Mouse (Mus musculus) lung, embryonic 16.5 days (tissue): ENCODE data around the gene Grik5. TPM values are rescaled to one million over a fixed set of nuclear protein-coding genes. Genes with fewer than 3 reads are reported as not detected.

Experiments
- ATAC-seq: fragments of 200-750 bp; cut with Nextera tagmentation; 2 replicates; pipeline ENCODE4 v1.8.0; 2017; ENCODE audit warnings: low read depth, mild to moderate bottlenecking, moderate library complexity
- H3K27ac ChIP-seq: fragments of 300-500 bp; sonication (generic); 2 replicates; pipeline ENCODE4 v1.5.1; 2014; ENCODE audit warnings: mild to moderate bottlenecking, control low read depth, low read length
- H3K27me3 ChIP-seq: fragments of 300-500 bp; sonication (generic); 2 replicates; pipeline ENCODE4 v1.6.1; 2014; ENCODE audit warnings: low read depth, low read length, mixed read lengths; ENCODE audit not compliant: control insufficient read depth, insufficient read depth
- H3K36me3 ChIP-seq: fragments of 300-500 bp; sonication (generic); 2 replicates; pipeline ENCODE4 v1.6.1; 2014; ENCODE audit warnings: low read length; ENCODE audit not compliant: control insufficient read depth, insufficient read depth
- H3K4me1 ChIP-seq: fragments of 300-500 bp; sonication (generic); replicated peaks from 2 replicates; pipeline ENCODE4 v1.6.1; 2014; ENCODE audit warnings: low read length, mixed read lengths; ENCODE audit not compliant: control insufficient read depth, insufficient read depth
- H3K4me2 ChIP-seq: fragments of 300-500 bp; sonication (generic); 2 replicates; pipeline ENCODE4 v1.6.1; 2014; ENCODE audit warnings: low read depth, low read length, control low read depth
- H3K4me3 ChIP-seq: fragments of 300-500 bp; sonication (generic); 2 replicates; pipeline ENCODE4 v1.5.1; 2014; ENCODE audit warnings: mild to moderate bottlenecking, low read length, control low read depth
- H3K9ac ChIP-seq: fragments of 300-500 bp; sonication (generic); 2 replicates; pipeline ENCODE4 v1.6.1; 2014; ENCODE audit warnings: low read length, control low read depth
- H3K9me3 ChIP-seq: fragments of 300-500 bp; sonication (generic); 2 replicates; pipeline ENCODE4 v1.6.1; 2016; ENCODE audit warnings: low read length; ENCODE audit not compliant: control insufficient read depth
- WGBS: fragments of 180-500 bp; shearing (Covaris S2); extraction: QIAGEN DNeasy Blood & Tissue Kit; methylation state at CpG from one replicate; pipeline ENCODE4 v1.1.7; 2014; 5-methylcytosine and 5-hydroxymethylcytosine counted together
- polyA plus RNA-seq: library from polyadenylated mRNA; unstranded; fragments of >200 nt; fragmentation: Nextera tagmentation; extraction: Ambion mirVana; gene quantifications from 2 replicates; pipeline ENCODE4 v1.2.1, GENCODE M21; 2015

The Grik5 gene
- polyA plus RNA-seq, 1 experiment from 2014 or later: 3.5 TPM

GRCm38 (mm10) chr7:25068724-25069123, 3.4 kb downstream of the Grik5 start:
- peaks cover 12% of the 10 kb centered on the region; the same call in 1 of the 2 replicates for H3K36me3 ChIP-seq
- no peak overlapping the region for H3K4me2 ChIP-seq
- no peak overlapping the region for H3K27ac ChIP-seq
- no peak overlapping the region for H3K9ac ChIP-seq
- no peak overlapping the region for H3K4me3 ChIP-seq
- peaks cover 18% of the 10 kb centered on the region for H3K4me1 ChIP-seq
- 43% methylated on average over 2 of the region's 2 CpGs for WGBS
- H3K27me3 ChIP-seq: no peaks in the 10 kb centered on the region
- no peak for ATAC-seq
- H3K9me3 ChIP-seq: no peaks in the 10 kb centered on the region

- Histone ChIP-seq H3K4me2 (no peak overlapping the region), H3K4me3 (no peak overlapping the region), H3K27me3 (no peaks in the 10 kb centered on the region), H3K9ac (no peak overlapping the region), H3K27ac (no peak overlapping the region), H3K4me1 (peaks cover 12% of the 10 kb centered on the region), H3K36me3 (peaks cover 14% of the 10 kb centered on the region), H3K9me3 (no peaks in the 10 kb centered on the region)
- ATAC-seq: no peak
- 85% methylated on average over 22 of the region's 22 CpGs for WGBS
These were observed 4.1 kb downstream of the Grik5 start for GRCm38 (mm10) chr7:25067909-25068656.

- H3K9me3 ChIP-seq: no peaks in the 10 kb centered on the region
- peaks cover 11% of the 10 kb centered on the region for H3K4me1 ChIP-seq
- H3K36me3 ChIP-seq: peaks cover 16% of the 10 kb centered on the region
- H3K4me2 ChIP-seq: no peak overlapping the region
- H3K9ac ChIP-seq: no peak overlapping the region
- WGBS: 87% methylated on average over 7 of the region's 7 CpGs
- no peak overlapping the region for H3K4me3 ChIP-seq
- H3K27me3 ChIP-seq: no peaks in the 10 kb centered on the region
- H3K27ac ChIP-seq: no peak overlapping the region
- no peak for ATAC-seq
These were observed 4.8 kb downstream of the Grik5 start for GRCm38 (mm10) chr7:25067338-25067737.

- WGBS: 73% methylated on average over 8 of the region's 8 CpGs
- H3K36me3 ChIP-seq: peaks cover 26% of the 10 kb centered on the region
These were observed 8.2 kb downstream of the Grik5 start for GRCm38 (mm10) chr7:25063900-25064299.

GRCm38 (mm10) chr7:25063346-25063745, 8.8 kb downstream of the Grik5 start:
- ATAC-seq: no peak
- Histone ChIP-seq H3K36me3 (peaks cover 26% of the 10 kb centered on the region), H3K27ac (no peak overlapping the region), H3K4me2 (no peak overlapping the region), H3K9me3 (no peaks in the 10 kb centered on the region), H3K27me3 (no peaks in the 10 kb centered on the region), H3K4me1 (no peaks in the 10 kb centered on the region), H3K4me3 (no peak overlapping the region), H3K9ac (no peak overlapping the region)
- WGBS: 91% methylated on average over 6 of the region's 6 CpGs

More at GRCm38 (mm10) chr7:25063900-25064299, 8.2 kb downstream of the Grik5 start:
- no peak overlapping the region for H3K27ac ChIP-seq
- no peaks in the 10 kb centered on the region for H3K27me3 ChIP-seq
- H3K4me1 ChIP-seq: no peaks in the 10 kb centered on the region
- no peaks in the 10 kb centered on the region for H3K9me3 ChIP-seq
- no peak overlapping the region for H3K4me2 ChIP-seq
- H3K9ac ChIP-seq: no peak overlapping the region
- ATAC-seq: no peak
- no peak overlapping the region for H3K4me3 ChIP-seq

GRCm38 (mm10) chr7:25058836-25059235, 13.3 kb downstream of the Grik5 start:
- Histone ChIP-seq H3K4me1 (0 out of 2 replicates have a peak, but pooled peaks cover 2% of the 10 kb centered on the region), H3K4me3 (no peak overlapping the region), H3K27me3 (no peaks in the 10 kb centered on the region), H3K4me2 (no peak overlapping the region), H3K9ac (no peak overlapping the region), H3K27ac (no peak overlapping the region), H3K36me3 (peaks cover 25% of the 10 kb centered on the region), H3K9me3 (no peaks in the 10 kb centered on the region)
- no peak for ATAC-seq
- 86% methylated on average over 14 of the region's 14 CpGs for WGBS

GRCm38 (mm10) chr7:25058394-25058793, 13.8 kb downstream of the Grik5 start:
- H3K4me1 ChIP-seq: 0 out of 2 replicates have a peak, but pooled peaks cover 2% of the 10 kb centered on the region
- no peak overlapping the region for H3K27ac ChIP-seq
- H3K9me3 ChIP-seq: no peaks in the 10 kb centered on the region
- ATAC-seq: 0 out of 2 replicates have a peak, but pooled peaks have one; percentile 5
- 87% methylated on average over 8 of the region's 8 CpGs for WGBS
- no peak overlapping the region for H3K9ac ChIP-seq
- no peaks in the 10 kb centered on the region for H3K27me3 ChIP-seq
- H3K36me3 ChIP-seq: peaks cover 25% of the 10 kb centered on the region
- no peak overlapping the region for H3K4me3 ChIP-seq
- H3K4me2 ChIP-seq: no peak overlapping the region

GRCm38 (mm10) chr7:25057888-25058287, 14.3 kb downstream of the Grik5 start:
- 0 out of 2 replicates have a peak, but pooled peaks cover 2% of the 10 kb centered on the region for H3K4me1 ChIP-seq
- H3K4me2 ChIP-seq: no peak overlapping the region
- H3K27me3 ChIP-seq: no peaks in the 10 kb centered on the region
- H3K9me3 ChIP-seq: no peaks in the 10 kb centered on the region
- 0 out of 2 replicates have a peak, but pooled peaks have one; percentile 5 for ATAC-seq
- H3K9ac ChIP-seq: no peak overlapping the region
- 93% methylated on average over 5 of the region's 5 CpGs for WGBS
- H3K4me3 ChIP-seq: no peak overlapping the region
- peaks cover 23% of the 10 kb centered on the region for H3K36me3 ChIP-seq
- H3K27ac ChIP-seq: no peak overlapping the region

- H3K9me3 ChIP-seq: no peaks in the 10 kb centered on the region
- no peak overlapping the region for H3K4me3 ChIP-seq
- H3K27ac ChIP-seq: peak overlapping the region; percentile 56
- WGBS: 28% methylated on average over 4 of the region's 4 CpGs
- H3K27me3 ChIP-seq: no peaks in the 10 kb centered on the region
- H3K4me1 ChIP-seq: 0 out of 2 replicates have a peak, but pooled peaks cover 2% of the 10 kb centered on the region
- 0 out of 2 replicates have a peak overlapping the region, but pooled peaks have one; percentile 18 for H3K9ac ChIP-seq
- ATAC-seq: peak; percentile 76
- peaks cover 20% of the 10 kb centered on the region for H3K36me3 ChIP-seq
- no peak overlapping the region for H3K4me2 ChIP-seq
These were observed 15.2 kb downstream of the Grik5 start for GRCm38 (mm10) chr7:25056951-25057350.
